Mouse (Mus musculus) left cerebral cortex, adult 11 months (tissue): ENCODE results near the gene Clec1b.

Source experiments
- DNase-seq: peaks from one replicate; pipeline ENCODE4 v3.0.0; 2022; ENCODE audit warnings: low spot score

Gene Clec1b

GRCm38 (mm10) chr6:129396997-129397396, at the start of gene Clec1b:
TSS of gene Clec1b (plus strand) at chr6:129397297.
- no peak for DNase-seq

GRCm38 (mm10) chr6:129349524-129350352, 47.4 kb upstream of the Clec1b start:
- no peak for DNase-seq

- DNase-seq: no peak
These were observed 46.0 kb upstream of the Clec1b start for GRCm38 (mm10) chr6:129351091-129351490.

GRCm38 (mm10) chr6:129355774-129356173, 41.3 kb upstream of the Clec1b start:
- no peak for DNase-seq

GRCm38 (mm10) chr6:129356430-129356829, 40.7 kb upstream of the Clec1b start:
- DNase-seq: no peak

- DNase-seq: no peak
These were observed 37.6 kb upstream of the Clec1b start for GRCm38 (mm10) chr6:129359515-129359914.

GRCm38 (mm10) chr6:129363942-129364341, 33.2 kb upstream of the Clec1b start:
- no peak for DNase-seq

GRCm38 (mm10) chr6:129365959-129366359, 31.1 kb upstream of the Clec1b start:
- DNase-seq: no peak

GRCm38 (mm10) chr6:129369374-129370132, 27.5 kb upstream of the Clec1b start:
- DNase-seq: no peak

- no peak for DNase-seq
These were observed 22.1 kb upstream of the Clec1b start for GRCm38 (mm10) chr6:129374937-129375471.

GRCm38 (mm10) chr6:129380454-129380853, 16.6 kb upstream of the Clec1b start:
- no peak for DNase-seq

- no peak for DNase-seq
These were observed 15.4 kb upstream of the Clec1b start for GRCm38 (mm10) chr6:129381736-129382135.

GRCm38 (mm10) chr6:129383466-129383865, 13.6 kb upstream of the Clec1b start:
- no peak for DNase-seq

GRCm38 (mm10) chr6:129385000-129385399, 12.1 kb upstream of the Clec1b start:
- no peak for DNase-seq

GRCm38 (mm10) chr6:129385774-129386173, 11.3 kb upstream of the Clec1b start, which contains the start of gene Clec12b:
TSS of gene Clec12b (minus strand) at chr6:129385874.
- no peak for DNase-seq

GRCm38 (mm10) chr6:129393087-129393720, 3.9 kb upstream of the Clec1b start:
- peak; percentile 28 for DNase-seq

- DNase-seq: no peak
These were observed 3.4 kb upstream of the Clec1b start for GRCm38 (mm10) chr6:129393732-129394131.

- peak; percentile 16 for DNase-seq
These were observed 2.8 kb downstream of the Clec1b start for GRCm38 (mm10) chr6:129399945-129400344.

GRCm38 (mm10) chr6:129402404-129402803, 5.3 kb downstream of the Clec1b start:
- no peak for DNase-seq

- no peak for DNase-seq
These were observed 6.3 kb downstream of the Clec1b start for GRCm38 (mm10) chr6:129403391-129403790.

GRCm38 (mm10) chr6:129405999-129406398, 8.9 kb downstream of the Clec1b start:
- no peak for DNase-seq

- no peak for DNase-seq
These were observed 10.2 kb downstream of the Clec1b start for GRCm38 (mm10) chr6:129407324-129407723.
